Mouse (Mus musculus) heart, postnatal 4 days (tissue): ENCODE results near the gene Col6a1. TPM values are rescaled to one million over a fixed set of nuclear protein-coding genes. Genes with fewer than 3 reads are reported as not detected.
"Not testable (repeated sequence)": the region's sequence is repeated elsewhere in the genome, so short reads cannot be mapped to it uniquely, and the experiment has no call there.

Experiments used
- DNase-seq: peaks from one replicate; pipeline ENCODE4 v3.0.0; 2021
- total RNA-seq, 2 experiments: library from RNA; stranded (reverse); gene quantifications; 2 replicates each; pipeline ENCODE4 v1.2.3; 2021

Col6a1 gene
- total RNA-seq: 100 to 1,000 TPM; 153 to 163 TPM

GRCm38 (mm10) chr10:76725682-76726285, at the start of gene Col6a1:
TSS of gene Col6a1 (minus strand) at chr10:76726168.
- peak; percentile 37 for DNase-seq

GRCm38 (mm10) chr10:76771624-76772023, 45.7 kb upstream of the Col6a1 start:
- DNase-seq: peak; percentile 18

GRCm38 (mm10) chr10:76771086-76771485, 45.1 kb upstream of the Col6a1 start:
- DNase-seq: no peak

GRCm38 (mm10) chr10:76769581-76769980, 43.6 kb upstream of the Col6a1 start:
- no peak for DNase-seq

GRCm38 (mm10) chr10:76766196-76766595, 40.2 kb upstream of the Col6a1 start:
- DNase-seq: no peak

GRCm38 (mm10) chr10:76764927-76765326, 39.0 kb upstream of the Col6a1 start:
- DNase-seq: no peak

- DNase-seq: no peak
These were observed 37.0 kb upstream of the Col6a1 start for GRCm38 (mm10) chr10:76763016-76763415.

- DNase-seq: no peak
These were observed 36.4 kb upstream of the Col6a1 start for GRCm38 (mm10) chr10:76762411-76762810.

GRCm38 (mm10) chr10:76759878-76760277, 33.9 kb upstream of the Col6a1 start:
- DNase-seq: no peak

GRCm38 (mm10) chr10:76753640-76754039, 27.7 kb upstream of the Col6a1 start:
- no peak for DNase-seq

GRCm38 (mm10) chr10:76744267-76744666, 18.3 kb upstream of the Col6a1 start:
- DNase-seq: not testable (repeated sequence)

- no peak for DNase-seq
These were observed 10.8 kb upstream of the Col6a1 start for GRCm38 (mm10) chr10:76736764-76737163.

GRCm38 (mm10) chr10:76734979-76735378, 9.0 kb upstream of the Col6a1 start:
- DNase-seq: peak; percentile 90

- DNase-seq: no peak
These were observed 7.7 kb upstream of the Col6a1 start for GRCm38 (mm10) chr10:76733677-76734068.

- DNase-seq: peak; percentile 94
These were observed 7.1 kb upstream of the Col6a1 start for GRCm38 (mm10) chr10:76732881-76733676.

GRCm38 (mm10) chr10:76732391-76732790, 6.4 kb upstream of the Col6a1 start:
- no peak for DNase-seq

GRCm38 (mm10) chr10:76731621-76732239, 5.8 kb upstream of the Col6a1 start:
- DNase-seq: peak; percentile 63

- peak; percentile 67 for DNase-seq
These were observed 4.0 kb upstream of the Col6a1 start for GRCm38 (mm10) chr10:76729631-76730620.

- peak; percentile 93 for DNase-seq
These were observed 2.4 kb upstream of the Col6a1 start for GRCm38 (mm10) chr10:76728369-76728768.

- DNase-seq: peak; percentile 7
These were observed 1.3 kb upstream of the Col6a1 start for GRCm38 (mm10) chr10:76727301-76727700.

GRCm38 (mm10) chr10:76726866-76727265, 898 bp upstream of the Col6a1 start:
- DNase-seq: no peak

GRCm38 (mm10) chr10:76725097-76725496, 871 bp downstream of the Col6a1 start:
- DNase-seq: peak; percentile 4
